Mouse (Mus musculus) WW6 (cell line): ENCODE measurements around the gene P2rx7.

Experiments used
- DNase-seq: peaks from one replicate; pipeline ENCODE4 v3.0.0-alpha.2; 2013; ENCODE audit warnings: low read depth, low spot score

Gene P2rx7

DNA sequence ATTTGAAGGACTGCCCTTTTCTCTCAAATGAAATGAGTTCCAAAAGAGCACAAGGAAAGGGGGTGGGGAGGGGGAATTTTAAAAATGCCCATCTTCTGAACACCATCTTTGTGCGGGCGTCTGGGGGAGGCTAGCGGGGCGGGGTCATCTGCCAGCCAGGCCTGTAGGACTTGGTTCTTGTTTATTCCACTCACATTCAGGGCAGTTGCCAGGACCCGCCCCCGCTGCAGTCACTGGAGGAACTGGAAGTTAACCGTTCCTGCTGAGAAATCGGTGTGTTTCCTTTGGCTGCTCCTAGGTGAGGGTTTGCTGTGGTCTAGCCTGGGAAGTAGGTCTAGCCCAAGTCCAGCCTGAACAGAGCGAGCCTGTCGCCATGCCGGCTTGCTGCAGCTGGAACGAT lies at the start of gene P2rx7:
Gene P2rx7, plus strand, starts transcription at position 211 of the 400 bp plus-strand sequence.
- no peak for DNase-seq

DNA sequence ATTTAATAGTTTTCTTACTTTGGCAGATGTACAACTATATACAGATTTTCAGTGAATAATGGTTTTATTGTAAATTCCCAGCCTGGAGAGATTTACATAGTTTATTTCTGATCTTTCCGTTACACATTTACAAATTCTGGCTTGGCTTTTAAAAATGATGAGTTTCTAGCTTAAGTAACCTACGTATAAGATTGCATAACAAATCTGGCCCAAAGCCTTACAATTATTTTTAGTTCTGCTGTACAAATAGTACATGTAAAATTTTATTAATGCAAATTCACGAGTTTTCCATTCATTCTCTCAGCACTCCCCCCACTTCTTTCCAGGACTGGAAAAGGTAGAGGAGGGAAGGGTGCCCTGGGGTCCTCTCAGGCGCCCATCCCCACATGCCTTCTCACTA lies 48.2 kb upstream of the P2rx7 start:
- DNase-seq: no peak

DNA sequence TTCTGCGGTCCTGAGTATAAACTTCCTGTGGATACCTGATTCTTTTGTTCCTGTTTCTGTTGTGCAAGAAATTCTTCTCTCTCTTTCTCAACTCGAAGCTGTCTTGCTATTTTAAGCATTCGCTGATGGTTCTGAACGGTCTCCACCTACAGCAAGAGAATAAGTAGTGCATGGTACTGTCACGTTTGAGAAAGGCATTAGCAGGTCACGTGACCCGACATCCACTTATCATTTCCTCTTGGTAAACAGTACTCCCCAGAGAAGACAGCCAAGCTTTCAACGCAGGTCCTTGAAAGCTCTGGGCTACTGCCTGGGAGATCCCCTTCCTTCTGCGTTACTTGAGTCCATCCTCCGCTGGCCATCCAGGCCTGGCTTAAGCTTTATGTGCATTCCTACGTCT lies 41.5 kb upstream of the P2rx7 start:
- no peak for DNase-seq

DNA sequence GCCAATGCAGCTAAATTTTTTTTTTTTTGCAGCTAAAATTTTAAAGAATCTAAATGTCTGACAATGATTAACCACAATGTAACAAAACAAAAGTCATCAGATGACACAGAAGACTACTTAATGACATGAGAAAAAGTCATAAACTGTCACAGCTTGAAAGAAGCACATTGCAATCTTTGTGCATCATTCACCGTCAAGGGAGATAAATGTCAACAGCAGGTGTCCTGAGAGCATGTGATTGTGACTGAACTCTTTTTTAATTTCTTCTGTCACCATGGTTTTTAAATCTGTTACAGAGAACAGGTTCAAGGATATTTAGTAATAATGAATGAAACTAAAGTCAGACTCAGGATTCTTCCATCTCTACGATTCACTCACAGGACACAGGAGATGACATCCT lies 38.8 kb upstream of the P2rx7 start:
- no peak for DNase-seq

DNA sequence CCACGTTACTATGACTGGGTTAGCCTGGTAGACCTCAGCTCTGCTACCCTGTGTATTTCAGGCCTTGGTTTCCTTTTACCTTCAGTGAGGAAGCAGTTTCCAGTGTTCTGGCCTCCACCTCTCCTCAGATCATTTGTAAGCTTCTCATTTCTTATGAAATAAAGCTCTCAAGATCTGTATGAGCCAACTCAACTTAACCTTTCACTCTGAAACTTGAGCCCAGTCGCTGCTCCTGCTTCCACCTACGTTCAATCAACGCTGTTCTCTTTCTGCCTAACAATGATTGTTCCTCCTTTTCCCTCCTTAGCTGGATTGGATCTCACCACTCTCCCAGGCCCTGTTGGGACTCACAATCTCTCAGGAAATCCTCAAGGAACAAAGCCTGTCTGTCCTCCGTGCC lies 32.1 kb upstream of the P2rx7 start:
- no peak for DNase-seq

DNA sequence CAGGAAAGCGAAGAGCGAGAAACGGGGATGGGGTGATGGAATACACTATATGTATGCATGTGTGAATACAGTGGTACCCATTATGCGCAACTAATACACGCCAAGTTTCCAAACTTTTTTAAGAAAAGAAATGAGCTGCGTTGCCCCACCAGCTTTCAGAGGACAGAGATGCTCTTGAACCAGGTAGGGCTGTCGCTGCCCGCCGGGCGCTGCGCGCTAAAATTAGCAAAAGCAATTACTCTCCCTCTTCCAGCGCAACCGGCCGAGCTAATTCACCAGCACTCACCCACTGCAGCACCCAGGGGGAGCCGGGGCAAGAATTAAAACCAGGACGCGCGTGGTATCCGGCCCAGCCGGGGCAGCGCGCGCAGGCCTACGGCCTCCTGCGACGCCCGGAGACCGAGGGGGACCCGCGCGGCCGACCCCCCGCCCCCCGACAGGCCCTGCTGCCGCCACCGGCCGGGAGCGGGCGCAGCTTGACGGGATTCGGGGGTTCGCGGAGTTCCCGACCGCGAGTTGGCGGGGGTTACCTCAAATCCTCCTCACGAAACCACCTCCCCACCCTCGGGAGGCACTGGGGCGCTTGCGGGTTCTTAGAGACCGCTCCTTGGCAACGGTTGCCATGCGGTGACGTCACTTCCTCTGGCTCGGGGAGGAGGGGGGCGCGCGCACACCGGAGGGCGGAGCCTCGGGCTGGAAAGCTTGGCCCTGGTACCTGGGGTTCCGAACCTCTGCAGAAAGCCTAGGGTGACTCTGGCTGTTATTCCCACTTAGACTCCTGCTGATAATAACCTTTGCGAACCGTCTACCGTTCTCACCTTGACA lies 29.6 kb upstream of the P2rx7 start, which contains the start of gene Ift81:
Gene Ift81, minus strand, starts transcription at position 611 of the 825 bp plus-strand sequence.
- DNase-seq: peak; percentile 83

DNA sequence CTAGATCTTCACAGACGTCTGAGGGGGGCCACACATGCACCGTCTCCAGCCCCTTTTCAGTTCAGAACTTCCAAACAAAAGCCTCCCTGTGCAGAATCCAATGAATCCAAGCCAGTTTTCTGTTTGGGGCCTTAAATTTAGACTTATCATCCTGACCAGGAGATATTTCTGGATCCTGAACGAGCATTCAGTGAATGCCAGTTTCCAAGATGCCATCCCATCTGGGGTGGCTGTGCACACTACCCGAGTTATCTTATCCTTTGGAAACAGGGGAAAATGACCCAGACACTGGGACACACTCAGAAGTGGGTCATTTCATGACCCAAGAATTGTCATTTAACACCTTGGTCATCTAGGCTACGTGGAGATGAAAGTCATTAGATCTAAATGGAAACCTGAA lies 26.0 kb upstream of the P2rx7 start:
- no peak for DNase-seq

DNA sequence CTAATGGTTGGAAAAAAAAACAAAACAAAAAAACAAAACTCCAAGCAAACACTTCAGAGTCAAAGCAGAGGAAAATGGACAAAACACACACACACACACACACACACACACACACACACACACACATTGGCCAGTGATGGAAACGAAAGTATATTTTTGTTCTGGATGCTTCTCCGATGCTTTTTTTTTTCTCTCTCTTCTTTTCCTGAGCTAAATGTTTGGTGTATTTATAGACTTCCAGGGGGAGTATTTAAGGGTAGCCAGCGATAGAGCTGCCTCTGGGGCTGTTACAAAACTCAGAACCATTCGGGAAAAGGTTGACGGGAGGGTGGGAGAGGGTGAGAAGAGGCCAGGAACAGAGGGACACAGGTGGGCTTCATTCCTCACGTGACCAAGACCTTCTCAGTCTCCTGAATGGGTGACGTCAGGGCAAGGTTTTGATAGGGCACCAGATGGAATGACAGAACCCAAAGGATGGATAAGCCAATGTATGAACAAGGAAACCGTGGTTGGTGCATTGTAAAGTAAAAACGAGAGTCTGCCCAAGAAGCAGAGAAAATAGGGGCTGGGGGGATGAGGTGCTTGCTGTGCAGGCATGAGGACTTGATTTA lies 23.9 kb upstream of the P2rx7 start:
- DNase-seq: no peak

DNA sequence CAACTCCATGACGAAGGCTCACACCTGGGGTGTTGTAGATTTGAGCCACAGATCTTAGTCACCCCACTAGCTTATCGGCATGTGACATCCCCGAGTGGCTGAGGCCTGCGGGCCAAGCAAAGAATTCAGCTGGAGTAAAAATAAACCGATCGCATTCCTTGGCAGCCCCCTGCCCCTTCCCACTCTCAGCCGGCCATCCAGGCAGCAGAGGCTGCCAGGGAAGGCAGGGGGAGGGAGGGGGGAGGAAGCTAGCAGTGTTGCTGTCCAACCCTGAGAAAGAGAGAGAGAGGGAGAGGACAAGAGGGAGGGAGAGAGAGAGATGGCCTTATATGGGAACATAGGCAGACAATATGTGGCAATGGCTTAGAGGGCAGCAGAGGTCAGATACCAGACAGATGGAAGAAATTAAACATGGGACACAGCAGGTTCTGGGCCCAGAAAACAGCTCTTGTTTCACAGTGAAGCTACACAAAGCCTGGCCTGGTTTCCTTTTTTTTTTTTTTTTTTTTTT lies 22.3 kb upstream of the P2rx7 start:
- DNase-seq: no peak

DNA sequence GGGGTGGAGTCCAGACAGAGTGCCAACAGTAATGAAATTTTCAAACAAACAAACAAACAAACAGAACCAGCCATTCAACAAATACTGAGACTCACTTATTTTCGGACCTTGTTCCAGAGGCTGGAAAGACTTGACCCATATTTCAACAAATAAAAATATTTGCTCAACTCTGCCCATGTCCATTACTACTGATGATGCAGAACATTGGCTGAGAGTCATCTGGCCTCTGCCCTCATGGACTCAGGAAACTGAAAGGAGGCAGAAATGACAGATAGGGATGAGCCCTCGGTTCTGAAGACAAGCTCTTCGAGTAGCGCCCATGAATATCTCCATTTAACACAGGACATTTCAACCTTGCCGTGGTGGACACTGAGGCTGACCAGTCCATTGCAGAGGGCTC lies 21.2 kb upstream of the P2rx7 start:
- no peak for DNase-seq

DNA sequence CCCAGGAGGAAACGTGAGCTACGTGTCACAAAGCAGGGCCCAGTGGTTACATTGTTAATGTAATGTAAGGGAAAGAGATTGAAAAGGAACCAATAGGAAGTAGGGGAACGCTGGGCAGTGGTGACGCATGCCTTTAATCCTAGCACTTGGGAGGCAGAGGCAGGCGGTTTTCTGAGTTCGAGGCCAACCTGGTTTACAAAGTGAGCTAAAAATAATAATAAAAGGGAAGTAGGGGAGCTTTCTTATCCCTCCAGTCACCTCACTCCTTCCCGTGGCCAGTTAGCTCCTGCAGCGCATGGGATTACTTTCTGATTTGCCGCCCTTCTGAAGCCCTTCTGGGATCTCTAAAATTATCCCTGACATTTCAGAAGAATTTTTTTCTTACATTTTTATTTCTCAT lies 19.9 kb upstream of the P2rx7 start:
- DNase-seq: no peak

DNA sequence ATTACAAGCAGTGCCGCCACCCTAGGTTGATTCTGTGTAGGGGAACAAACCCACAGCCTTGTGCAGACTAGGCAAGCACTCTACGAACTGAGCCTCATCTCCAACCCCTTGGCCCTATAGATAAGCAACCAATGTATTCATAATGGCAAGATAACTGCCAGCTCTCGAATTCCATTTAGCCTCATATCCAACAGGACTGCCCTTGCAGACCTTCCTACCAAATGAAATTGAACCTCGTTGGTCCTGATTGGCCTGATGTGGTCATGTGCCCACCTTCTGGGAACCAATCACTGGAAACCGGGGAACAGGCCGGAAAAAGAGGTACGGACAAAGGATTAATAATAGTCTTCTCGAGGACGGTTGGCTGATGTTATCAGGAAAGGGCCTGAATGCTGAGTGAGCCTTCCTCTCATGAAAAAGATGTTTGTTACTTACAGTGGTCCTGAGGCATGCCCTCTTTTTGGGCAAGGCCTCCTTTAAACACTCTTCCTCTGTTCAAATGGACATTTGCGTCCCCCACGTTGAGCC lies 18.7 kb upstream of the P2rx7 start:
- no peak for DNase-seq

DNA sequence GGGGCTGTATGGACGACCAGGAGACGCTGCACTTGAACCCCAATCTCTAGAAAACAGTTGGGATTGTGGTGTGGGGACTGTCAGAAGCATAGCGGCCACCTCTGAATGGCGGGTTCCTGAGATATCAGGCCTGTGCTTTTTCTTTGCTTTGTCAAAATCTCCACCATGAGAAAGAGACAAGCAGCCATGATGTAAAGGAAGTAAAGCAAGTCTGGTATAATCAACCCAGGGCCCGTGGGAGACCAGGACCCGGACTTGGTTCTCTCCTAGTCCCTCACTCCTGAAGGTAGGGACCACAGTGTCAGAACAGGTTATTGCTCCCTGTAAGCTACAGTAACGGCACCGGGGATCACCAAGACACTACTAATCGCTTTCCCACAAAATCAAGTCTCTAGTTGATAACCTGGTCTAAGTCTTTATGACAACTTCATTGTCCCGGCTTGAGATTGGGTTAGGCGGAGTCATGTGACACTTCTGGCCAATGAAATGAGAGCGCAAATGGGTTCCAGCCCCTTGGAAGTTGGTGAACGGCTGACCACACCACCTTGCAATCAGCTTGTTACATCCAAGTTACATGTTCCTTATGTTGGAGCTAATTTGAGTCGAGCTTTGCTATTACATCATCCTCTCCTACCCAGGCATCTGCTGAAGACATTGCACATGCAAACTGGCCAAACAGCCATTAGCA lies 18.0 kb upstream of the P2rx7 start:
- DNase-seq: no peak

DNA sequence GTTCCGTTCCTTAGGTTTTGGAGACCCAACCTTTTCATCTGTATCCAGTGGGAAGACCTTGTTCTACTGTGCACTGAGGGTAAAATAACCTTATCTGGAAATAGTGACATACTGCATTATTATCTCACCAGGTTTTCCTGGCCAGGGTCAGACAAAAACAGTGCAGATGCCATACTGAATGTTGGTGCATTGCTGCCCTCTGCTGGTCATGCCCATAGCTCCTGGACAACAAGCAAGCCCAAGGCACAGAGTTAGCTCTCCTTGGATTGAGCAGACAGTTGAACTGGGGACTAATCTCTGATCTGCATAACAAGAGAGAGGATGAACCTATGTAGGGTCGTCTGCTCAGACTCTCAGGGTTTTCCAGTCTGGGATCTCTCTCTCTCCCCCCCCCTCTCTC lies 16.5 kb upstream of the P2rx7 start:
- peak; percentile 58 for DNase-seq

DNA sequence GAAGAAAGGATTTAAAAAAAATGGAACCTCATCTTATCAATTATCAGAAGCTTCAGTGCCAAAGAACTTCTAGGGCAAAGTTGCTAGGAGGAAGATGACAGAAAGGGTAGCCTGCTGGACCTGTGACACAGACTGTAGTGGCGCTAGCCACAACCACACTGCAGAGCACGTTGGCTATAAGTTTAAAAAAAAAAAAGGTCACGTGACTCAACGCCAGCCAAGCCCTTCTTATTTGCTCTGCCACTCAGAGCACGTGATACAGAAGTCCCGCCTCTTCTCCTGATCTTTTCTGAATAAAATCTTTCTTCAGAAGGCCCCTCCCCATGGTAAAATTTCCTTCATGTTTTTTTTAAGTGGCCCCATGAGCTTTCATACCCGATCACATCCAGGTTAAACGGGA lies 8.5 kb upstream of the P2rx7 start:
- no peak for DNase-seq

DNA sequence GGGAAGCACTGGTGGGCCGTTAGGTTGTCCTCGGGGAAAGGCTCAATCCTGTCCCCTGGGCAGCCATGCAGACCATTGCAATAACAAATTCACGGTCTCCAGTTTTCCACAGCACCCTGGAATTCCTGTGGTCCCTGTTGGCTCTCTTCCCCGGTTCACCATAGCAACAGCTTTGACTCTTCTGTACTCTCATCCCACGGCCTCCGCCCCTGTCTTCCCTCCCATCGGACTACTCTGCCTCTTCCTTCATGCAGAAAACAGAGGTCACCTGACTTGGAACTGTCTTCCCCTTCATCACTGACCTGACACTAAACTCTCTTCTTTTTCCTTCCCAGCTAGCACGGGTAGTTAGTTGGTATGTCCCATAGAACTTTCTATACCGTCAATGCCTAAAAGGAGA lies 7.4 kb upstream of the P2rx7 start:
- DNase-seq: no peak

DNA sequence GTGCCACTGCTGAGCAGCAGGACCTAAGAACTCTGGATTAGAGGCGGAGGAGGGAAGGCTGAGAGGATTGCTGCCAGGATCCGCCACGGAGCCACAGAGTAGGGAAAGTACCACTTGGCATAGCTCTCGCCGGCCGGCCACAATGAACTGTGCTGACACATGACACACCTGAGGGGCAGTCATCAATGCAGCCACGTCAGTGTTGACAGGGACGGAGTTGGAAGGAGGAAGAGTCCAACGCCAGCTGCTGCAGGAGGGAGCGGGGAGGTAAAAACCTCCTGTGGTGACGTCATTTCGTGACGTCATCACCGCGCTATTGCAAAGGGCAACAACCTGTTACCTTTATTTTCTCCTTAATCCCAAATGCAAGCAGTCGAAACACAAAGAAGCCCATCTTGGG lies 6.8 kb upstream of the P2rx7 start:
- peak; percentile 42 for DNase-seq

DNA sequence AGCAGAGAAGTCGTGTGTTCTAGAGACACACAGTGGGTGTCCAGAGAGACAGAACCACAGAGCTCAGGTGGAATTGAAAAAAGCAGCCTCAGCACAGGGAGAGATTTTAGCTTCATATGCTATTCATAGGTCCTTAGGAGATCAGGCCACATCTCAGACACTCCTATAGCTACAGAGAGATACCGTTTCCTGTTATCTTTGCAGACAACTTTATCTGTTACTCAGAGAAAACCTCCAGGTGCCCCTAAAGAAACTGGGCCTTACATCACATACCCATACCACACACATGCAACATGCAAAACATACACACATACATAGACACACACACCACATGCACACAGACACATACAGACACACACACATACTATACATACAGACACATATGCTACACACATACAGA lies 5.4 kb upstream of the P2rx7 start:
- no peak for DNase-seq

DNA sequence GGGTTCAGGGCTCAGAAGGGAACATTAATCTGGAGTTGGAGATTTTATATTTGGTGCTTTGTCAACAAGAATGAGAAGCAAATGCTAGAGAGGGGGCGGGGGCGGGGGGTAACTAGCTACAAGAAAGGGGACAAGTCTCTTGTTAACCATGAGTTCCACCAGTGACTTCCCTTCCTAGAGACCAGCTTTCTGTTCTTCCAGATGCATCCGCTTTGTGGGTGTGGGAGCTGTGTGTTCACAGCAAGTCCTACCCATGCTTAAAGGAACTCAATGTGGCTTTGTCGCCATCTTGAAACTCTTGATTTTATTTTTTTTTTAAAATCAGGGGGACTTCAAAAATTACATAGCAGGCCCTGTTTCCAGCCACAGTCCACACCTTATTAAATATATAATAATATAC lies 4.2 kb upstream of the P2rx7 start:
- DNase-seq: no peak

DNA sequence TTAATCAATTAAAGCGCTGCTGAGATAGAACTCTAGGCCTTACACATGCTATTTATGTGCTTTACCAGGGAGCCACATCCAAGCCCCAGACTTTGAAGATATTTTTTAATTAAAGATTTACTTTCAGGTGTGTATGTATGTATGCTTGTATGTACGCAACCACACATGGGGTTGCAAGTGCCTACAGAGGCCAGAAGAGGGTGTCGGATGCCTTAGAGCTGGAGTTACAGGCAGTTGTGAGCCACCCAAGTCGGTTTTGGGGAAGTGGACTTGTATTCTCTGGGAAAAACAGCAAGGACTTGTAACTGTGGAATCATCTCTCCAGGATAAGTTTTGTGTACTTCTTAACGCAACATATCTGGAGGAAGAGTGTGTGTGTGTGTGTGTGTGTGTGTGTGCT lies 3.7 kb upstream of the P2rx7 start:
- DNase-seq: no peak

DNA sequence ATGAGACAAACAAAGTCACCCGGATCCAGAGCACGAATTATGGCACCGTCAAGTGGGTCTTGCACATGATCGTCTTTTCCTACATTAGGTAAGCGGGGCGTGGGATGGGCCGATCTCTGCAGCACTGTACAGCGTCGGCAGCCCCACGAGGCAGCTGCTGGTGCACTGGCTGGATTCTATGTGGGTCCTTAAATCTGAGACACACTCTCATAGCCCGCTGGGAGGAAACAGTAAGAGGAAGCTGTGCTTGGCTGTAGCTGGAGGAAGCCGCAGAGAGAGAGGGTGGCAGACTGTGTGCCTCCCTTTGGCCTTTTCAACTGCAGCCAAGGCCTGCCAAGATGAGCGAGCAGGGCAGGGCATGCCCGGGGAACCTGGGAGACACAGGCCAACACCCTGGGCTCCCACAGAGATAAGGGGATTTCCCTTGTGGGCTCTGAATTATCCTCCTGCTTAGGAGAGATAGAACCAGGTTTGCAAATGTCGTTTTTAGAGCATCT lies 448 bp downstream of the P2rx7 start:
- DNase-seq: no peak

DNA sequence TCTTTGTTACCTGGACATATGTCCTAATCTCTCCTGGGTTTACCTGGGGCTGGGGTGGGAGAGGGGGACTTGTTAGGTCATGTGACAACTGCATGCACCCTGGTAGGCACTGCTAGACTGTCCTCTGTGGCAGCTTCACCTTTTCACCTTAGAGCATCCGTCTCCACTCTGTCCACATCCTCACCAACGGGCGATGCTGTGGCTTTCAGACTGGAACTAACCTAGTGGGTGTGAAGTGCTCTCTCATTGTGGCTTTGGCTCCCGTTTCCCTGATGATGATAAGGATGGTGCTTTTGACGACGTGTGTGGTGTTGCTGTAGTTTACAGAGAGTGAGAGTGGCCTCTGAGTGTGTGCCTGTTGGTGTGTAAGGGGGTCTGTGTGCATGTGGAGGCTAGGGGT lies 1.6 kb downstream of the P2rx7 start:
- no peak for DNase-seq
